Mouse (Mus musculus) ES-E14 (cell line): Measurements from ENCODE around the gene Selp.

Experiments used
- CHD2 ChIP-seq: IDR thresholded peaks from 2 replicates; pipeline ENCODE4 v1.6.1; 2014; ENCODE audit warnings: mild to moderate bottlenecking, low read depth, low read length, inconsistent platforms
- HCFC1 ChIP-seq: IDR thresholded peaks from 2 replicates; pipeline ENCODE4 v1.6.1; 2012; ENCODE audit warnings: low read length, inconsistent platforms, borderline replicate concordance; ENCODE audit not compliant: insufficient read depth
- MAFK ChIP-seq: IDR thresholded peaks from 2 replicates; pipeline ENCODE4 v1.6.1; 2014; ENCODE audit warnings: mild to moderate bottlenecking, low read depth, low read length, inconsistent platforms; ENCODE audit not compliant: insufficient read depth
- ZC3H11A ChIP-seq: IDR thresholded peaks from 2 replicates; pipeline ENCODE4 v1.6.1; 2012; ENCODE audit warnings: low read depth, mild to moderate bottlenecking, inconsistent platforms, low read length, borderline replicate concordance
- ZNF384 ChIP-seq: IDR thresholded peaks from 2 replicates; pipeline ENCODE4 v1.6.1; 2012; ENCODE audit warnings: low read depth, low read length, inconsistent platforms

- TF ChIP-seq CHD2 (no peak), MAFK (no peak), HCFC1 (no peak), ZC3H11A (no peak), ZNF384 (no peak)
Measured at GRCm38 (mm10) chr1:164176856-164177255, 61.8 kb downstream of the Selp start.
